Mouse (Mus musculus) lung, embryonic 14.5 days (tissue): ENCODE results near the gene Jpt1. TPM values are rescaled to one million over a fixed set of nuclear protein-coding genes. Genes with fewer than 3 reads are reported as not detected.
A peak's percentile ranks its signal among the peaks of the same experiment; 100 is the strongest.
"Not testable (repeated sequence)": the region's sequence is repeated elsewhere in the genome, so short reads cannot be mapped to it uniquely, and the experiment has no call there.

Experiments
- ATAC-seq: fragments of 200-750 bp; cut with Nextera tagmentation; 2 replicates; pipeline ENCODE4 v1.8.0; 2017; ENCODE audit warnings: mild to moderate bottlenecking, moderate TSS enrichment, moderate library complexity; ENCODE audit not compliant: insufficient read depth
- DNase-seq: peaks from one replicate; pipeline ENCODE4 v3.0.0-alpha.2; 2015
- H3K27ac ChIP-seq: fragments of 300-500 bp; sonication (generic); 2 replicates; pipeline ENCODE4 v1.5.1; 2014; ENCODE audit warnings: low read depth, mild to moderate bottlenecking, moderate library complexity
- H3K27me3 ChIP-seq: fragments of 300-500 bp; sonication (generic); 2 replicates; pipeline ENCODE4 v1.6.1; 2014; ENCODE audit warnings: low read length, control low read depth; ENCODE audit not compliant: insufficient read depth
- H3K36me3 ChIP-seq: fragments of 300-500 bp; sonication (generic); 2 replicates; pipeline ENCODE4 v1.6.1; 2014; ENCODE audit warnings: control low read depth; ENCODE audit not compliant: insufficient read depth
- H3K4me1 ChIP-seq: fragments of 300-500 bp; sonication (generic); 2 replicates; pipeline ENCODE4 v1.6.1; 2014; ENCODE audit warnings: antibody characterized with exemption, control low read depth; ENCODE audit not compliant: insufficient read depth
- H3K4me2 ChIP-seq: fragments of 300-500 bp; sonication (generic); 2 replicates; pipeline ENCODE4 v1.6.1; 2014; ENCODE audit warnings: mild to moderate bottlenecking
- H3K4me3 ChIP-seq: fragments of 300-500 bp; sonication (generic); 2 replicates; pipeline ENCODE4 v1.5.1; 2014; ENCODE audit warnings: low read depth, low read length
- H3K9ac ChIP-seq: fragments of 300-500 bp; sonication (generic); 2 replicates; pipeline ENCODE4 v1.6.1; 2014
- H3K9me3 ChIP-seq: fragments of 300-500 bp; sonication (generic); 2 replicates; pipeline ENCODE4 v1.6.1; 2016; ENCODE audit warnings: low read depth, low read length, control low read depth
- CTCF ChIP-seq: IDR thresholded peaks from 2 replicates; pipeline ENCODE4 v1.5.1; 2016; ENCODE audit warnings: antibody characterized with exemption, low read depth
- WGBS: fragments of 180-500 bp; shearing (Covaris S2); extraction: QIAGEN DNeasy Blood & Tissue Kit; methylation state at CpG from one replicate; pipeline ENCODE4 v1.1.7; 2014; 5-methylcytosine and 5-hydroxymethylcytosine counted together
- polyA plus RNA-seq: library from polyadenylated mRNA; unstranded; fragments of >200 nt; fragmentation: Nextera tagmentation; extraction: Ambion mirVana; gene quantifications from 2 replicates; pipeline ENCODE4 v1.2.1, GENCODE M21; 2014

Jpt1 gene
- polyA plus RNA-seq, 1 experiment from 2014 or later = 521 TPM

DNA sequence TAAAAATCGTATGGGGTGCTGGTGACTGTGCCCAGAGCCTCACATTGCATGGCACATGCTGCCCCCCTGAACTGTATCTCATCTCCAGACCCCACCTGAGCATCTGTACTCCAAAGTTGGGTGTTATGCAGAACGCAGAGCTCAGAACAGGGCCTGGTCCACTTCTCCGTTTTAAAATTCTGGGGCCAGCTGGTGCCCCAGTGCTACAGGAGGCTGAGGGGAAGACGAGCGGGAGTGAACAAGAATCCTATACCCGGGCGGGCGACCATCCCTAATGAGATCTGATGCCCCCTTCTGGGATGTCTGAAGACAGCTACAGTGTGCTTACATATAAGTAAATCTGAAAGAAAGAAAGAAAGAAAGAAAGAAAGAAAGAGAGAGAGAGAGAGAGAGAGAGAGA, 53.2 kb downstream of the Jpt1 start:
- no peak for DNase-seq
- no peak overlapping the region for H3K4me3 ChIP-seq
- no peak for TF ChIP-seq CTCF
- no peak for ATAC-seq
- WGBS = 23% methylated on average over 8 of the region's 8 CpGs
- no peaks in the 10 kb centered on the region for H3K27me3 ChIP-seq
- H3K9me3 ChIP-seq = no peaks in the 10 kb centered on the region
- H3K4me1 ChIP-seq = no peaks in the 10 kb centered on the region
- no peak overlapping the region for H3K9ac ChIP-seq
- no peak overlapping the region for H3K27ac ChIP-seq
- H3K36me3 ChIP-seq = no peaks in the 10 kb centered on the region
- no peak overlapping the region for H3K4me2 ChIP-seq

DNA sequence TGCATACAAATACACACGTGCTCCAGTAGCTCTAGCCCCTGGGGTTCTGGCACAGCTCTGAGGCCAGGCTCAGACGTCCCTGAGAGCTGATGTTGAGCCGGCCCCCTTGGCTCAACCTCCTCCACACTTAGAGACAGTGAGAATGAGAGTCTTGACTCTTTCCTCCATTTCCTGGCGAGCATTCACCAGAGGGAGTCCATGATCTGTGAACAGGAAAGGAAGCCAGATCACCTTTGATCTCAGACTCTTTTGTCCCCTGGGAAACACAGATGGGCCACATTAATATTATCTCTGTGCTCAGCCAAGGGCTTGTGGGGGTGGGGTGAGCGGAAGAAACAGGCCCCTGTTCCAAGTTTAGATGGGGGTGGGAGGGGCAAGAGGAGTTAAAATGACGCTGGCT, 56.8 kb downstream of the Jpt1 start:
- no peaks in the 10 kb centered on the region for H3K27me3 ChIP-seq
- no peak overlapping the region for H3K4me2 ChIP-seq
- no peak overlapping the region for H3K4me3 ChIP-seq
- H3K27ac ChIP-seq = 0 out of 2 replicates have a peak overlapping the region, but pooled peaks have one; percentile 4
- WGBS = 16% methylated on average over 6 of the region's 6 CpGs
- no peak for TF ChIP-seq CTCF
- DNase-seq (peak; percentile 66), ATAC-seq (peak; percentile 52; the same call in 1 of the 2 replicates)
- H3K9ac ChIP-seq = no peak overlapping the region
- no peaks in the 10 kb centered on the region for H3K9me3 ChIP-seq
- no peaks in the 10 kb centered on the region for H3K36me3 ChIP-seq
- no peaks in the 10 kb centered on the region for H3K4me1 ChIP-seq

DNA sequence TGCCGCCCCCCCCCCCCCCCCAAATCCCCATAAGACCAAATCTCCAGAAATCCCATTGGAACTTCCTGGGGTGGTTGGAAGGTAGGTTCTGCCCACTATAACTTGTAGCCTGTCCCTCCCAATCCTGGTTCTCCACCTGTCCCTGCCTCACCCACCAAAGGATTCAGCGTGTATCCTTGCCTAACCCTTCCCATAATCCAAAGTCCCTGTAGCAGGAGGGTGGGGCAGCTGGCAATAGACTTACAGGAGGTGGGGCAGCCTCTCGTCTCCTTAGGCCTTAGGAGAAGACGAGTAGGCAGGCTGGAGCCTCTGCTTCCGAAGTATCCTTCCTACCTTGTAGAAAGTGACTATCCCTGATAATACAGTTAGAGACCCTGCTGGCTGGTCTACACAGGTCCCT, 58.0 kb downstream of the Jpt1 start:
- DNase-seq (no peak), ATAC-seq (no peak)
- no peaks in the 10 kb centered on the region for H3K4me1 ChIP-seq
- H3K27me3 ChIP-seq = no peaks in the 10 kb centered on the region
- no peak overlapping the region for H3K27ac ChIP-seq
- no peaks in the 10 kb centered on the region for H3K36me3 ChIP-seq
- no peak overlapping the region for H3K4me3 ChIP-seq
- H3K4me2 ChIP-seq = no peak overlapping the region
- no peaks in the 10 kb centered on the region for H3K9me3 ChIP-seq
- H3K9ac ChIP-seq = no peak overlapping the region
- WGBS = 83% methylated on average over 5 of the region's 5 CpGs
- no peak for TF ChIP-seq CTCF

DNA sequence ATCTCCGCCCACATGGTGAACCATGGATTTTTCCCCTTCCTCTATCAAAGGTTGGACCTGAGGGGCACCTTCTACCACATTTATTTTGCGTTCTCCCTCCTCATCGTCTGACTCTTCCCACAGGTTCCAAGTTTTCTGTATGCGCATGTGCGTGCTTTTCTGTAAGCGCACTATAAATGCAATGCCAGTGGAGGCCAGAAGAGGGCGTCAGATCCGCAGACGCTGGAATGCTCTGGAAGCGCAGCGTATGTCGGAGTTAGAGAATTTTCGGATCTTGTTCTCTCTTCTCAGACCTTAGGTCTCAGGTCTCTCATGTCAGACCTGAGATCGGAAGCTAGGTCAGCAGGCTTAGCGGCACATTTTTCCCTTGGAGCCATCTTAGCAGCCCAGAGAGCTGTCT, 58.6 kb downstream of the Jpt1 start:
- H3K9me3 ChIP-seq = no peaks in the 10 kb centered on the region
- peak; percentile 23; the same call in 1 of the 2 replicates for TF ChIP-seq CTCF
- H3K36me3 ChIP-seq = no peaks in the 10 kb centered on the region
- no peaks in the 10 kb centered on the region for H3K4me1 ChIP-seq
- no peak overlapping the region for H3K4me3 ChIP-seq
- H3K27me3 ChIP-seq = no peaks in the 10 kb centered on the region
- H3K27ac ChIP-seq = no peak overlapping the region
- DNase-seq (no peak), ATAC-seq (no peak)
- H3K9ac ChIP-seq = no peak overlapping the region
- H3K4me2 ChIP-seq = no peak overlapping the region
- WGBS = 87% methylated on average over 15 of the region's 15 CpGs

DNA sequence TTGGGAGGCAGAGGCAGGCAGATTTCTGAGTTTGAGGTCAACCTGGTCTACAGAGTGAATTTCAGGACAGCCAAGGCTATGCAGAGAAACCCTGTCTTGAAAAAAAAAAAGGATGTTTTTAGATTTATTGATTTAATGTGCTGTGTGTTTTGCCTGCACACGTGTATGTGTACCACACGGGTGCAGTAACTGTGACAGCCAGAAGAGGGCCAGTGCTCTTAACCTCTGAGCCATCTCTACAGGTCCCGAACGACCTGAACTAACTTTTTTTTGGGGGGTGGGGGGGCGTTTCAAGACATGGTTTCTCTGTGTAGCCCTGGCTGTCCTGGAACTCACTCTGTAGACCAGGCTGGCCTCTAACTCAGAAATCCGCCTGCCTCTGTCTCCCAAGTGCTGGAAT, 59.4 kb downstream of the Jpt1 start:
- not testable (repeated sequence) for H3K27me3 ChIP-seq, H3K36me3 ChIP-seq, H3K4me3 ChIP-seq, H3K9ac ChIP-seq, DNase-seq, H3K9me3 ChIP-seq, ATAC-seq, H3K4me2 ChIP-seq, H3K4me1 ChIP-seq, H3K27ac ChIP-seq
- WGBS = 83% methylated on average over 6 of the region's 6 CpGs
- peak; percentile 9; the same call in 1 of the 2 replicates for TF ChIP-seq CTCF

DNA sequence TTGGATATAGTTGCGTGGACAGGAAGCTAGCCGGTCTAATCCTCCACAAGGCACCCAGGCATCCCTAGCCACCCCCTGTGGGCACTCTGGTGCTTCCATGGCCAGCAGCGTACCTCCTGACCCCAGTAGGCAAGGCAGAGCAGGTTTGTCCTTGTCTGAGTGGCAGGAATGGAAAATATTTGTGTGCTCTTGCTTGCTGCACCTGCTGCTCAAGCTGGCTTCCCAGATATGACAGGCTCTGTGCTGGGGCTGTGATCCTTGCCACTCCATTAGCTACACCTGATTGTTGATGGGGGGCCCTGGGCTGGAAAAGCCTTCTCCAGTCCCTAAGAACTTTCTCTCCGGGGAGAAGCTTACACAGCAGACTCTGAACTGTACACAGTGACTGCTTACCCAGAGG, 60.9 kb downstream of the Jpt1 start:
- Histone ChIP-seq H3K4me3 (no peak overlapping the region), H3K9ac (no peak overlapping the region), H3K4me2 (no peak overlapping the region), H3K4me1 (no peaks in the 10 kb centered on the region), H3K36me3 (no peaks in the 10 kb centered on the region), H3K9me3 (no peaks in the 10 kb centered on the region), H3K27me3 (no peaks in the 10 kb centered on the region), H3K27ac (no peak overlapping the region)
- no peak for ATAC-seq
- TF ChIP-seq CTCF = no peak
- DNase-seq = no peak
- WGBS = 52% methylated on average over 4 of the region's 4 CpGs

DNA sequence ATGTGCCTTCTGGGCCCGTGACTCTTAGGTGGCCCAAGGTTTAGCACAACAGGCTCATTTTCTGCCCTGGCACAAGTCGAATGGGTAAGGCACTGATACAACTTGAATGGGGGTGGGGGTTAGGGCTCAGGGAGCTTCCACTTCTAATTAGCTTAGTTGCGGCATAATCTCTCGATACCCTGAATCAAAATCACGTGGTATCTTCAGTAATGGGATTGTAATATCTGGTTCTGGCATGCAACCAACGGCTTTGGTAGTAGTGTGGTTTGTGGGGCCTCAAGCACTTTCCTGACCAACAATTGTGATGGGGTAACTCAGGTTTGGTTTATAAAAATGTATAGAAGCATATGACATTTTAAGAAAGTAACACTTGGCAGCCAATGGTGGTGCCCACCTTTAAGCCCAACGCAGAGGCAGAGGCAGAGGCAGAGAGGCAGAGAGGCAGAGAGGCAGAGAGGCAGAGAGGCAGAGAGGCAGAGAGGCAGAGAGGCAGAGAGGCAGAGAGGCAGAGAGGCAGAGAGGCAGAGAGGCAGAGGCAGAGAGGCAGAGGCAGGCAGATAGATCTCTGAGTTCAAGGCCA, 61.8 kb downstream of the Jpt1 start:
- Histone ChIP-seq H3K27ac (no peak overlapping the region), H3K4me1 (no peaks in the 10 kb centered on the region), H3K9me3 (no peaks in the 10 kb centered on the region), H3K36me3 (no peaks in the 10 kb centered on the region), H3K9ac (no peak overlapping the region), H3K4me3 (no peak overlapping the region), H3K4me2 (no peak overlapping the region), H3K27me3 (no peaks in the 10 kb centered on the region)
- 79% methylated on average over 7 of the region's 7 CpGs for WGBS
- TF ChIP-seq CTCF = no peak
- DNase-seq (no peak), ATAC-seq (no peak)
